Mouse (Mus musculus): Measurements from ENCODE around the gene Slc2a9. TPM values are rescaled to one million over a fixed set of nuclear protein-coding genes. Genes with fewer than 3 reads are reported as not detected.

The Slc2a9 gene
- polyA plus RNA-seq, 1 experiment from 2014 or later = 0.93 TPM

- ATAC-seq (ENCODE audit: insufficient number of reproducible peaks, insufficient read depth, low FRiP score, low read depth) = no peak
- no peak overlapping the region for H3K4me3 ChIP-seq (ENCODE audit: low read depth, low read length)
- no peak overlapping the region for H3K4me2 ChIP-seq (replicated peaks; ENCODE audit: low read depth, low read length)
- H3K4me1 ChIP-seq (ENCODE audit: control insufficient read depth, insufficient read depth, low read length) = no peaks in the 10 kb centered on the region
- no peaks in the 10 kb centered on the region for H3K27me3 ChIP-seq (ENCODE audit: control insufficient read depth, insufficient read depth, low read length)
- H3K9ac ChIP-seq (replicated peaks; ENCODE audit: low read depth, low read length) = no peak overlapping the region
- H3K27ac ChIP-seq (ENCODE audit: low read length) = no peak overlapping the region
- no peaks in the 10 kb centered on the region for H3K9me3 ChIP-seq (ENCODE audit: control insufficient read depth, low read depth, low read length)
- H3K36me3 ChIP-seq (ENCODE audit: control insufficient read depth, insufficient read depth, low read length) = peaks cover 96% of the 10 kb centered on the region
- 78% methylated on average over 1 of the region's 1 CpGs for WGBS
These were observed 38.0 kb upstream of the Slc2a9 start for GRCm38 (mm10) chr5:38540898-38541297.

- Histone ChIP-seq H3K4me2 (replicated peaks; ENCODE audit: low read depth, low read length) (no peak overlapping the region), H3K36me3 (ENCODE audit: control insufficient read depth, insufficient read depth, low read length) (peaks cover 94% of the 10 kb centered on the region), H3K27ac (ENCODE audit: low read length) (no peak overlapping the region), H3K9ac (replicated peaks; ENCODE audit: low read depth, low read length) (no peak overlapping the region), H3K9me3 (ENCODE audit: control insufficient read depth, low read depth, low read length) (no peaks in the 10 kb centered on the region), H3K4me1 (ENCODE audit: control insufficient read depth, insufficient read depth, low read length) (no peaks in the 10 kb centered on the region), H3K27me3 (ENCODE audit: control insufficient read depth, insufficient read depth, low read length) (no peaks in the 10 kb centered on the region), H3K4me3 (ENCODE audit: low read depth, low read length) (no peak overlapping the region)
- no peak for ATAC-seq (ENCODE audit: insufficient number of reproducible peaks, insufficient read depth, low FRiP score, low read depth)
- WGBS = 86% methylated on average over 8 of the region's 8 CpGs
These were observed 35.6 kb upstream of the Slc2a9 start for GRCm38 (mm10) chr5:38538508-38538907.

- Histone ChIP-seq H3K9me3 (ENCODE audit: control insufficient read depth, low read depth, low read length) (no peaks in the 10 kb centered on the region), H3K4me1 (ENCODE audit: control insufficient read depth, insufficient read depth, low read length) (no peaks in the 10 kb centered on the region), H3K36me3 (ENCODE audit: control insufficient read depth, insufficient read depth, low read length) (peaks cover 91% of the 10 kb centered on the region), H3K27ac (ENCODE audit: low read length) (no peak overlapping the region), H3K4me3 (ENCODE audit: low read depth, low read length) (no peak overlapping the region), H3K9ac (replicated peaks; ENCODE audit: low read depth, low read length) (no peak overlapping the region), H3K4me2 (replicated peaks; ENCODE audit: low read depth, low read length) (no peak overlapping the region), H3K27me3 (ENCODE audit: control insufficient read depth, insufficient read depth, low read length) (no peaks in the 10 kb centered on the region)
- no peak for ATAC-seq (ENCODE audit: insufficient number of reproducible peaks, insufficient read depth, low FRiP score, low read depth)
- 88% methylated on average over 4 of the region's 4 CpGs for WGBS
These were observed 34.9 kb upstream of the Slc2a9 start for GRCm38 (mm10) chr5:38537845-38538244.

GRCm38 (mm10) chr5:38536822-38537221 lies 33.9 kb upstream of the Slc2a9 start:
- WGBS = 82% methylated on average over 3 of the region's 3 CpGs

GRCm38 (mm10) chr5:38532084-38532483 lies 29.1 kb upstream of the Slc2a9 start:
- no peak overlapping the region for H3K4me2 ChIP-seq (replicated peaks; ENCODE audit: low read depth, low read length)

More at GRCm38 (mm10) chr5:38536822-38537221, 33.9 kb upstream of the Slc2a9 start:
- H3K4me1 ChIP-seq (ENCODE audit: control insufficient read depth, insufficient read depth, low read length) = no peaks in the 10 kb centered on the region
- H3K9ac ChIP-seq (replicated peaks; ENCODE audit: low read depth, low read length) = no peak overlapping the region
- no peaks in the 10 kb centered on the region for H3K9me3 ChIP-seq (ENCODE audit: control insufficient read depth, low read depth, low read length)
- no peak overlapping the region for H3K4me3 ChIP-seq (ENCODE audit: low read depth, low read length)
- H3K27ac ChIP-seq (ENCODE audit: low read length) = no peak overlapping the region
- H3K4me2 ChIP-seq (replicated peaks; ENCODE audit: low read depth, low read length) = no peak overlapping the region
- peaks cover 91% of the 10 kb centered on the region for H3K36me3 ChIP-seq (ENCODE audit: control insufficient read depth, insufficient read depth, low read length)
- ATAC-seq (ENCODE audit: insufficient number of reproducible peaks, insufficient read depth, low FRiP score, low read depth) = no peak
- no peaks in the 10 kb centered on the region for H3K27me3 ChIP-seq (ENCODE audit: control insufficient read depth, insufficient read depth, low read length)

GRCm38 (mm10) chr5:38529724-38530428 lies 26.9 kb upstream of the Slc2a9 start:
- H3K36me3 ChIP-seq (ENCODE audit: control insufficient read depth, insufficient read depth, low read length) = peaks cover 83% of the 10 kb centered on the region
- no peak for ATAC-seq (ENCODE audit: insufficient number of reproducible peaks, insufficient read depth, low FRiP score, low read depth)
- H3K9ac ChIP-seq (replicated peaks; ENCODE audit: low read depth, low read length) = no peak overlapping the region
- H3K4me2 ChIP-seq (replicated peaks; ENCODE audit: low read depth, low read length) = no peak overlapping the region
- no peak overlapping the region for H3K4me3 ChIP-seq (ENCODE audit: low read depth, low read length)
- H3K9me3 ChIP-seq (ENCODE audit: control insufficient read depth, low read depth, low read length) = no peaks in the 10 kb centered on the region
- no peaks in the 10 kb centered on the region for H3K27me3 ChIP-seq (ENCODE audit: control insufficient read depth, insufficient read depth, low read length)
- H3K27ac ChIP-seq (ENCODE audit: low read length) = no peak overlapping the region
- 77% methylated on average over 6 of the region's 6 CpGs for WGBS
- H3K4me1 ChIP-seq (ENCODE audit: control insufficient read depth, insufficient read depth, low read length) = no peaks in the 10 kb centered on the region

More at GRCm38 (mm10) chr5:38532084-38532483, 29.1 kb upstream of the Slc2a9 start:
- 92% methylated on average over 4 of the region's 4 CpGs for WGBS
- H3K27ac ChIP-seq (ENCODE audit: low read length) = no peak overlapping the region
- H3K27me3 ChIP-seq (ENCODE audit: control insufficient read depth, insufficient read depth, low read length) = no peaks in the 10 kb centered on the region
- no peak overlapping the region for H3K4me3 ChIP-seq (ENCODE audit: low read depth, low read length)
- ATAC-seq (ENCODE audit: insufficient number of reproducible peaks, insufficient read depth, low FRiP score, low read depth) = no peak
- no peaks in the 10 kb centered on the region for H3K4me1 ChIP-seq (ENCODE audit: control insufficient read depth, insufficient read depth, low read length)
- no peak overlapping the region for H3K9ac ChIP-seq (replicated peaks; ENCODE audit: low read depth, low read length)
- H3K36me3 ChIP-seq (ENCODE audit: control insufficient read depth, insufficient read depth, low read length) = peaks cover 92% of the 10 kb centered on the region
- H3K9me3 ChIP-seq (ENCODE audit: control insufficient read depth, low read depth, low read length) = no peaks in the 10 kb centered on the region

- H3K4me2 ChIP-seq (replicated peaks; ENCODE audit: low read depth, low read length) = no peak overlapping the region
- no peak overlapping the region for H3K9ac ChIP-seq (replicated peaks; ENCODE audit: low read depth, low read length)
- no peaks in the 10 kb centered on the region for H3K4me1 ChIP-seq (ENCODE audit: control insufficient read depth, insufficient read depth, low read length)
- peaks cover 21% of the 10 kb centered on the region for H3K36me3 ChIP-seq (ENCODE audit: control insufficient read depth, insufficient read depth, low read length)
- no peak overlapping the region for H3K4me3 ChIP-seq (ENCODE audit: low read depth, low read length)
- H3K27me3 ChIP-seq (ENCODE audit: control insufficient read depth, insufficient read depth, low read length) = no peaks in the 10 kb centered on the region
- H3K27ac ChIP-seq (ENCODE audit: low read length) = no peak overlapping the region
- 97% methylated on average over 5 of the region's 5 CpGs for WGBS
- no peaks in the 10 kb centered on the region for H3K9me3 ChIP-seq (ENCODE audit: control insufficient read depth, low read depth, low read length)
- ATAC-seq (ENCODE audit: insufficient number of reproducible peaks, insufficient read depth, low FRiP score, low read depth) = no peak
These were observed 20.0 kb upstream of the Slc2a9 start for GRCm38 (mm10) chr5:38522977-38523376.

GRCm38 (mm10) chr5:38520838-38521237 lies 17.9 kb upstream of the Slc2a9 start:
- Histone ChIP-seq H3K4me1 (ENCODE audit: control insufficient read depth, insufficient read depth, low read length) (no peaks in the 10 kb centered on the region), H3K9ac (replicated peaks; ENCODE audit: low read depth, low read length) (no peak overlapping the region), H3K4me2 (replicated peaks; ENCODE audit: low read depth, low read length) (no peak overlapping the region), H3K9me3 (ENCODE audit: control insufficient read depth, low read depth, low read length) (no peaks in the 10 kb centered on the region), H3K27me3 (ENCODE audit: control insufficient read depth, insufficient read depth, low read length) (no peaks in the 10 kb centered on the region), H3K4me3 (ENCODE audit: low read depth, low read length) (no peak overlapping the region), H3K36me3 (ENCODE audit: control insufficient read depth, insufficient read depth, low read length) (peaks cover under 1% of the 10 kb centered on the region; the same call in 1 of the 2 replicates), H3K27ac (ENCODE audit: low read length) (no peak overlapping the region)
- 63% methylated on average over 1 of the region's 1 CpGs for WGBS
- no peak for ATAC-seq (ENCODE audit: insufficient number of reproducible peaks, insufficient read depth, low FRiP score, low read depth)

- H3K9ac ChIP-seq (replicated peaks; ENCODE audit: low read depth, low read length) = no peak overlapping the region
- ATAC-seq (ENCODE audit: insufficient number of reproducible peaks, insufficient read depth, low FRiP score, low read depth) = no peak
- no peak overlapping the region for H3K4me3 ChIP-seq (ENCODE audit: low read depth, low read length)
- H3K36me3 ChIP-seq (ENCODE audit: control insufficient read depth, insufficient read depth, low read length) = no peaks in the 10 kb centered on the region
- no peaks in the 10 kb centered on the region for H3K27me3 ChIP-seq (ENCODE audit: control insufficient read depth, insufficient read depth, low read length)
- WGBS = 61% methylated on average over 6 of the region's 6 CpGs
- no peak overlapping the region for H3K27ac ChIP-seq (ENCODE audit: low read length)
- no peaks in the 10 kb centered on the region for H3K9me3 ChIP-seq (ENCODE audit: control insufficient read depth, low read depth, low read length)
- no peaks in the 10 kb centered on the region for H3K4me1 ChIP-seq (ENCODE audit: control insufficient read depth, insufficient read depth, low read length)
- H3K4me2 ChIP-seq (replicated peaks; ENCODE audit: low read depth, low read length) = no peak overlapping the region
These were observed 13.3 kb upstream of the Slc2a9 start for GRCm38 (mm10) chr5:38516267-38516666.

Measured in stomach, embryonic 14.5 days (tissue).